Mouse (Mus musculus): ENCODE measurements at regions not wholly inside any gene's neighbourhood (a gene's known extent, or its start where the extent isn't known, plus 50 kb on each side); places are given as distances from the start of the nearest gene placed in this dataset.

DNA sequence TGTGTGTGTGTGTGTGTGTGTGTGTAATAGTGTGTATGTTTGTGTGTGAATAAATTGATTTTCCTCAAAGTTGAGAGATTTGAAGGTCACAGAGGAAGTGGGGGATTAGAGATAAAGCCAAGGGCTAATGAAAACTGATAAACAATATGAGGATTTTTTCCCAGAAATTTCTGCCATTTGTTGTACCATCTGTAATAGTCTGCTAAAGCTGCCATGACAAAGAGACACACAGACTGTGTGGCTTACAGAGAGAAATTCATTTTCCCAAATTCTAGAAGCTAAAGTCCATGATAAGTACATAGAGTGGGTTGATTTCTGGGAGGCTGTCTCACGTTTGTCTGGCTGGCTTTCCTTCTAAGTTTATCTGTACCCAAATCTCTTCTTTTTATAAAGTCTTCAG, 259.6 kb downstream of the Ndufa4 start:
- DNase-seq = no peak

DNA sequence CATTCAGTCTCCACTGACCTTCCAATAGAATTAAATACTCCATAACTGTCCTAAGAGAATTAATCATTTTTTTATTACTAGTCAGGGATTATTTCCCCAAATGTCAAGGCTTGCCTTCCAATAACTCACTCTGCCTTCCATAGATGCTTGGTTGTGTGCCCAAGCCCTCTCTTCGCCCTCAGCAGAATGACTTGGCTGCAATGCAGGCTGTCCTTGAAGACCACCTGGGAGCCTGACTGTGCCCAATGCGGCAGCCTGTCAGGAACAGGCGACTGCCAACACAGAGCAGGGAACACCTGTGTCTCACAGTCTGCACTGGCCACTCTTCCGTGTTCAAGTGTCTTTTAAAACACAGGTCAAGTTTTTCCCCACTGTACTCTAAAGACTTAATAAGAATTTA, 294.0 kb downstream of the Ndufa4 start:
- peak; percentile 59 to 73 for DNase-seq

DNA sequence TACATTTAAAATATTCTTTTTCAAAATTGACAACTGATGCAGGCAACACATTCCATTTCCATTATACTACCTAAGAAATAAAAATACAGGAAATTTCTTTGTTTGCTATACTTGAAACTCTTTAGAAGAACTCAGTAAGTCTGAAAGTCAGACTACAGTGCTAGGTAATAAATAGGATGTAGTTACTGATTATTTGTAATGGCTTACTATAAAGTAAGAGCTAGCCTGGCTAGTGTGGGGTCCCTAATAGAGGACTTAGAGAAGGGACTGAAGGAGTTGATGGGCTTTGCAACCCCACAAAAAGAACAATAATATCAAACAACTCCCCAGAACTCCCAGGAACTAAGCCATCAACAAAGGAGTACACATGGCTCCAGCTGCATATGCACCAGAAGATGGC, 299.1 kb downstream of the Ndufa4 start:
- no peak for DNase-seq

DNA sequence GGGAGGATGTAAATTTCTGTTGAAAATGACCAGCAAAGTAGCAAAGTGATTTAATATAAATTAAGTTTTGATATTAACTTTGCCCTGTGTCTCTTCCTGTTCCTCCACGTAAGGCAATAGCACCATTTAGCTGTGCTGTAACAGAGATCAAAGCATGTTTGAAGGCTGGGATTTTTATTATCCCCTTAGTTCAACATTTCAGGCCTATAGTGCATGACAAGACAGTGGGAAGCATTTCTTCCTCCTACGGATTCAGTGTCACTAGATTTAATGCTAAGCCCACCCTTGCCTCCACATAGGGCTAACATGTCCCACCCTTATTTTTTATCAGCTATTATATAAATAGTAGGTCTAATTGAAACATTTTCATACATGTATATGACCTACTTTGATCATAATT, 299.6 kb downstream of the Ndufa4 start:
- no peak for DNase-seq

DNA sequence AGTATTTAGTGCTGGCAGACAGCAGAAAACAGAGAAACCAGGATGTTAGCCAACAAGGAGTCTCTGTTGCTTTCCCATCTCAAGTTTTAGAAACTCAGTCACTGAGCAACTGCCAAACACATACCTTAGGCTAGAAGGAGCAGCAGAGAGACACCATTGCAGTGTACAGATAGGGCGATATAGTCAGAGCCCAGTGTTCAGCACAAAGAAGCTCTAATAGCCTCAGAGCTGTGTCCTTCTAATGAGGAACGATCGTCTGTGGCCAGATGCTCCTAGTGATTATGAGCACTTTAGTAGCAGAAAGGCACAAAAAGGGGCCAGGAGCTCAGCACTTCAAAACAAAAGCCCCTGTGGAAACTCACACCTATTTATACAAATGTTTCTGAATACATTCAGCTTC, 301.2 kb downstream of the Ndufa4 start:
- DNase-seq = no peak

DNA sequence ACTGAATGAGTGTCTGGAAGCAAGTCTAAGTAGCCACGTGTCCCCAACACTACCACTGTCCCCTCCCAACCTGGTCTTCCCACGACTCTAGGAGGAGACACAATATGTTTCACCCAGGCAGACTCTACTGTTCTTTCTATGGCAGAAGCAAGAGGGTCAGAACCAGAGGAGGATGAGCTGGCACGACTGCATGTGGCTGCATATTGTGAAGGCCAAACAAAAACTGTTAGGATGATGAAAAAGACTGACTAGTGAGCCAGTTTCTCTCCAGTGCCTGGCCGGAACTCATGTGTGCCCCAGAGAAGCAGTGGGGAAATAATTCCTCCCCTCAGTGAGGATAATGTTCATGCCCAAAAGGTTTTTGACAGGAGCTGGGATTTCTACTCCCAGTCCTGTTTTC, 301.8 kb downstream of the Ndufa4 start:
- no peak for DNase-seq

DNA sequence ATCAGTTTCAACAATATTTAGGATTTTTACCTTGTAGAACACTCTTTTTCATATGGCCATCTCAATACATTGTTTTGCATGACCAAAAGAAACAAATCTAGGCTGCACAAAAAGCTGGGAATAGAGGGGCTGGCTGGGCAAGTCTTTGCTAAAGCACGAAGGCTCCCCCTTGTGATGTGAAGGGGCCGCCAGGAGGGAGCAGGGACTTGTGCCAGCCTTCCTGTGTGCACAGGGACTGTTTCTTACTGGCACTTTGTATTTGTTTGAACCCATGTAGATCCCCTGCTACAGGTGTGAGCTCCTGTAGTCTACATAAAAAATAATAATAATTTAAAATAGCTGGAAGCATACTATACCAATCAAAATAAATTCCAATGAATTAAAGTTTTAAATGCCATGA, 312.4 kb downstream of the Ndufa4 start:
- DNase-seq = peak; percentile 31 to 54

DNA sequence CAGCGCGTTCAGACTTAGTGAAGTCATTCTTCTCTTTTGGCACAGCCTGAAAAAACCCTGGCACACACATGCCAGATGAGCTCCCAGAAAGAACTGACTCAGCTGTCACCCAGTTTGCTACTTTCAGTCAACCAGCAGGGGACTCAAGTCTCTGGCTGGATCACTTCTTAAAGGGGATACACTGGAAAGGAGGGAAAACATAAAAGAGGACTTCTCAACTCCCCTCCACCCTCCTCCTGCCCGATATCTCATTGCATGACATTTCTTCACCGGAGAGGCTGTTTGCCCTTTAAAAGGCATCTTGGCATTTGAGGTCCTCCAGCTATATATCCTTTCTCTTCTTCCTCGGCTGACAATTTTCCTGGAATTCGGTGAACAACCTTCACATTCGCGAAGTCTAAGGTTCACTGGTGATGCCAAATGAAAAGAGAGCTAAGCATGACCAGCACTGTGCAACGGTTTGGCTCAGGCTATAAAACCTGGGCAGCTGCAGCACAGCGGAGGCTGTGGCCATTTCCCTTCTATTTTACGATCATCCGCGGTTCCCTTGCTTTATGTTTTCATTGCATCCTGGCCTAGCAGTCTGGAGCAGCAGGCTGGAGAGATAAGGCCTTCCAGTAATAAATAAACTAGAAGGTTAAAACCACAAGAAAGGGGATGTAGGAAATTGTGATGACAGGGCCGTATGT, 313.6 kb downstream of the Ndufa4 start:
- DNase-seq = peak; percentile 42 to 50

DNA sequence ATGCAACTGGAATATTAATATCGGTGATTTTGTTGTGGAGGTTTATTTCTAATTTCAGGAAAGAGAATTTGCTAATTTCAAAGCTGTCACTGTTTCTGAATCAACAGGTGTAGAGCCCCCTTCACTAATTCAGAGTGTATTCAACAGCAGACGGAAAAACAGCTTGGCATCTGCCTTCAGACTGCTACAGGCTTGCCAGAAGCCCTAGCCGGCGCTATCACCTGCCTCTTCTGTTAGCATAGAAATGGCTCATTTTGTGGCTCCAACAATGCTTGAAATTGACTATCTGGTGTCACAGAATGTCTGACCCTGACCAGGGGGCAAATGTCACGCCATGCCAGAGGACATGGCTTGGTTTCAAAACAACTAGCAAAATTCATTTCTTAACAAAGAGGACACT, 331.2 kb downstream of the Ndufa4 start:
- peak in 1 of 2 experiments; percentile 14 for DNase-seq

DNA sequence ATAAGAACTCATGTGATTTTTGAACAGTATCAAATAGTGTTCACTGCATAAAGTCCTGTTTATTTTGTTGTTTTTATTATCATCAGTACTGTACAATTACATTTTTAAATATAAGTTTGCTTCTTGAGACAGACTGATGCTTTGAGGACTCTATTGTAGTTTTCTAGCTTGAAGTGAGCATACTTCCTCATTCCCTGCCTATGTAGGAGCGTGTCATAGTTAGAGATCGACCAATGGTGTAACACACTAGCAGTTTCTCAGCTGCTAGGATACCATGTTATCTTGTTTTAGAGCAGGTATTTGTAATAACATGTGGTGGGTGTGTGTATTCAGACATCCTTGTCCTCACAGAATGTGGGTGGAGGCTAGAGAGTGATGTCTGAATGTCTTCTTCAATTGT, 342.1 kb downstream of the Ndufa4 start:
- DNase-seq = no peak

DNA sequence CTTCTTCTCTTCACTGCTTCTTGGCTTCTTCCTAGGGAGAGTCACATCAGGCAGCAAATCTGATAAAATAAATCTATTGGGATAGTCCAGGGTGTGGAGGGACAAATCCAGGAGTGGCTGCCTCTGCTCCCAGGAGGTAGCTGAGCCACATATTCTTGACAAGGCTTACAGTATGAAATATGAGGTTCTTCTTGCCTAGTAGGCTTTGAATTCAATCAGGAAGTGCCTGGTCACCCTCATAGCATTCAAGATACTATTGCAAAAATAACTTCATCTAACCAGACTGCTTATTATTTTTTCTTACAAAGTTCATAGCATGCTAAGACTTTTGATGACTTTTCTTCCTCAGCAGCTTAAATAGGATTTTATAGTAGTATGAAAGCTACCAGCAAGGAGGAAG, 356.8 kb downstream of the Ndufa4 start:
- no peak for DNase-seq

DNA sequence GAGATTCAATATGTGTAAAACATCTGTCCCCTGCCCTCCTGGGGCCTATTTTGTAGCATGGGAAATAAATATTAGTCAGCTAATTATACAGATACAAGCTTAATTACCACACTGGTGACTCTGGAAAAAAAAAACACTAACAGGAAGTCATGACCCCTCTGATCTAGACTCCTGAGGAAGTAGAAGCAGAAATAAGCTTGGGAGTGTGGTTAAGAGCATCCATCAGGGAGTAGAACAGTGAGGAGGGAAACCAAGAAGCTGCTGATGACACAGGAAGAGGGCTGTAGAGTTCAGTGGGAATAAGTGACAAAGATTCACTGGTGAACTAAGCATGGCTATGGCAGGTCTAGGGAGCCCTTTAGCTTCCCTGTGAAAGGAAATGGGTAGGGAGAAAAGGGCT, 360.0 kb downstream of the Ndufa4 start:
- DNase-seq = no peak

DNA sequence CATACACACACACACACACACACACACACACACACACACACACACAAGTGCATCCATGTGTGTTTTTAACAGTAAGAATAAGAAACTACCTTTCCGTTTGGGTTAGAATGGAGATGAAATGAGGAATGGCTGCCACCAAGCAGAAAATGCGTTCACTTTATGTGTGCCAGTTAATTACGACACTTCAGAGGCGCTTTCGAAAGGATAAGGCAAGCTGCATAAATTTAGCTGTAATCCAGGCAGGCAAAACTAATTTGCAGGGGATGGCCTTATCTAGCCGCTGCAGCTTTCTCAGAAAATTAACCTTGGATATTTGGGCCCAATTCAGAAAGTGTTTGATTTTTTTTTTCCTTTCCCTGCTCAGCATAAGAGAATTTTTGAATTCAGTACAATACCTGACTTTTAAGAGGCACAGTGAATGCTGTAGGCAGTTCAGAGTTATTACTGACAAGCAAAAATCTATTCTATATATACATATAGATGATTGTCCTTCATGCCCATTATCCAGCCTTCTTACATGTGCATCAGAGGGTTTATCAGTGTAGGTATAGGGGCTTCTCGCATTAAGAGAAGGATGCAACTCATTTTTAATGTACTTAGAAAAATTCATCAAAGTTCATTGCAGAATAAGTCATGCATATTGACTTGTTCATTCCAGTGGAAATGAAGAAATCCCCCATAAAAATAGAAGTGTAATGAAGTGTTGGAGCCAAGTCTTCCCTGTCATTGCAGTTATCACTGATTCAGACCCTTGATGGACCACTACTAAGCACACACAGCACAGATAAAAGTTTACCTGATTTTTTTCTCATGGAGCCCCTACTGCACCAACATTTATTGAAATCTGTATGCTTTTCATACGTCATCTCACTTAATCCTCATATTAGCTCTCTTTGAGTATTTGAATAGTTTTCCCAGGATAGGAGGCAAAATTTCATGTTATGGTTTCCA, 372.1 kb downstream of the Ndufa4 start:
- no peak for DNase-seq

DNA sequence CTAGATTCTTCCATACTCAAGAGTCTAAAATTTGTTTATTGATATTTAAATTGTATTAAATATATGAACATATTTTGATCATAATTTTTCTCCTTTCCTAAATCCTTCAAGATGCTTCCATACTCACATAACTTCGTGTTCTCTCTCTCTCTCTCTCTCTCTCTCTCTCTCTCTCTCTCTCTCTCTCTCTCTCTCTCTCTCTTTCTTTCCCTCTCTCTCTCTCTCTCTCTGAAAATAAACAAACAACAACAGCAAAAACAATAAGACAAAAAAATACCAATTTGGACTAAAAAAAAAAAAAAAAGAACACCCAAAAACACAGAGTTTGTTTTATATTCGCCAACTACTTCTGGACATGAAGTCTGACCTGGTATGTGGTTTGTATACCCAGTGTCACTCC, 404.2 kb downstream of the Ndufa4 start:
- no peak for DNase-seq

DNA sequence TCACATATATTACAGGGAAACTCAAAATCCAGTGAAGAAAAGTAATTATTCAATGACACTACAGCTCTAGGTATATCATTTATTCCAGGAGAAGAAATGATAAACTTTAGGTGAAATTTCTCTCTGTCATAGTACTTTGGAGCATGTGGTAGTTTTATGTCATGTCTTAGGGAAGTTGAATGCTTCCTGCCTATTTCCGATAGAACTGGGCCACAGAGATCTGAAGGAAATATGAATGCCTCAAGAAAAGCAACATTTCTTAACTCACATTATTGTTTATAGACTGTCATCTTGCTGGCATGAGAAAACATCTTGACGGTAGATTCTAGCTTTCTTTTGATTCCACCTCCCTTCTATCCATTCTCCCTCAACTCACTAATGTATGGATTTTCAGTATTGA, 412.9 kb downstream of the Ndufa4 start:
- no peak for DNase-seq

DNA sequence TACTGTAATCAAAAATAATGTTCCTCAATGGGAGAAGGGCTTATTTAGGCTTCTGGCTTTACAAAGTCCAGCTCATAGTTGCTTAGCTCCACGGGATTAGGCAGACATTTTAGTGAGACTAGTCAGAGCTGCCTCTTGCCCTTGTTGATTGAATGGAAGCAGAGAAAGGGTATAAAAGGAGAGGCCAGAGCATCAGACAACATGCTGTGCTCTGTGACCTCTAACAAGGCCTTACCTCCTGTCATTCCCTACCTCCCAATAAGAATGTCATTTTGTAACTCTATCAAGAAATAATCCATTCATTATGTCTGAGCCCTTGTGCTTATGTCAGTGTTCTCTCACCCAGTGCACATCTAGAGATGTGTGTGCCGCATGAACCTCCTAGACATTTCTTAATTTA, 430.3 kb downstream of the Ndufa4 start:
- no peak for DNase-seq

Measured in cerebellum, postnatal 25 days (tissue).